Mouse (Mus musculus) pancreas, adult 10 weeks (tissue): ENCODE data around the gene Tent2. TPM values are rescaled to one million over a fixed set of nuclear protein-coding genes. Genes with fewer than 3 reads are reported as not detected.

Experiments
- polyA plus RNA-seq: library from polyadenylated mRNA; stranded (reverse); fragments of 350-450 nt; fragmentation: Illumina TruSeq; extraction: RNeasy Lipid Tissue Mini Kit (QIAGEN cat#74804); gene quantifications from one replicate; pipeline ENCODE4 v1.2.3, GENCODE M21; 2015; ENCODE audit warnings: low read depth, low replicate concordance; ENCODE audit not compliant: insufficient read depth

Tent2 gene
- 4.4 TPM for polyA plus RNA-seq

GRCm38 (mm10) chr13:93191831-93192645 lies at the start of gene Tent2:
Gene Tent2, minus strand, starts transcription at chr13:93192385.

GRCm38 (mm10) chr13:93144336-93145167 lies 47.6 kb downstream of the Tent2 start, which contains the start of gene Cmya5:
Gene Cmya5, minus strand, starts transcription at chr13:93144724.

Other genes starting within 250 kb of the Tent2 start
- 0.15 TPM for gene Cmya5, start 47.7 kb downstream of the Tent2 start, polyA plus RNA-seq
- gene Homer1, start 107.2 kb upstream of the Tent2 start, polyA plus RNA-seq = 1.6 TPM